In genomic region chr9:32615986-32616385, GRCm38 (mm10) we compare ENCODE assay signal across 10 mouse cellular contexts. TPM values are rescaled to one million over a fixed set of nuclear protein-coding genes. Genes with fewer than 3 reads are reported as not detected.
A peak's percentile ranks its signal among the peaks of the same experiment; 100 is the strongest.
DNase-seq lines count a peak whose midpoint lies in the region; ATAC-seq and TF ChIP-seq lines count a peak whose summit lies in the region.
"Had no signal": no experiment of that assay in that cellular context is flagged by ENCODE, and none has a peak within 500 bp of the region (broad histone marks: within the 10 kb centered on the region; RNA-seq: fewer than 3 reads in every experiment).

No protein-coding gene starts in this region.

- no peak for DNase-seq in heart, embryonic 10.5 days (ENCODE audit: low spot score)
- peak; percentile 49 for DNase-seq in CH12.LX (ENCODE audit: extremely low read depth)
- peak; percentile 66 for DNase-seq in lung, postnatal 10 days
- DNase-seq in spleen, adult 2 months (ENCODE audit: low read depth in 1 of 2, low spot score in 2 of 2): peak; percentile 63 to 88
- no peak for DNase-seq in adrenal gland, adult 8-10 months
- no peak for DNase-seq in left cerebral cortex, adult 2 months (ENCODE audit: extremely low spot score in 1 of 2, low spot score in 2 of 2)
- no peak for DNase-seq in cerebellum, adult 8-10 months
- DNase-seq: right cerebral cortex, postnatal 4 days had no signal

- H3K4me2 ChIP-seq in heart, embryonic 16.5 days (ENCODE audit: low read depth, low read length): no peak overlapping the region
- peak overlapping the region; percentile 22; the same call in 1 of the 2 replicates for H3K4me2 ChIP-seq in CH12.LX (ENCODE audit: insufficient read depth, low read depth, poor library complexity, severe bottlenecking)
- H3K4me2 ChIP-seq: hindbrain, embryonic 15.5 days had no signal

- ATAC-seq in heart, embryonic 16.5 days (replicated peaks; ENCODE audit: extremely low read depth, insufficient read depth, low FRiP score): peak; percentile 56

- no peak overlapping the region for H3K9ac ChIP-seq in heart, embryonic 16.5 days (ENCODE audit: low read length)
- peak overlapping the region; percentile 6; the same call in 1 of the 2 replicates for H3K9ac ChIP-seq in CH12.LX (ENCODE audit: insufficient read depth, low read depth)
- H3K9ac ChIP-seq: hindbrain, embryonic 15.5 days had no signal

- in situ Hi-C loops in CH12.LX (cut with MboI; ENCODE audit: low pct_ligation_motif_present, low pct_unique_long_range_greater_than_20kb, low sequenced_read_pairs): loop anchor here (5.0 to 10.0 kb wide), 2 partner anchors 36 to 79 kb away; no protein-coding TSS in a partner anchor

- H3K36me3 ChIP-seq in heart, embryonic 16.5 days (ENCODE audit: control insufficient read depth, insufficient read depth): no peaks in the 10 kb centered on the region
- no peaks in the 10 kb centered on the region for H3K36me3 ChIP-seq in heart, embryonic 10.5 days
- H3K36me3 ChIP-seq in CH12.LX (replicated peaks in 1 of 2; ENCODE audit: control insufficient read depth in 1 of 2, insufficient read depth in 1 of 2, low read length in 1 of 2): no peaks in the 10 kb centered on the region
- no peaks in the 10 kb centered on the region for H3K36me3 ChIP-seq in spleen, adult 2 months (ENCODE audit: control insufficient read depth, insufficient read depth, low read length)
- H3K36me3 ChIP-seq: hindbrain, embryonic 15.5 days had no signal

- intact Hi-C loops in left cerebral cortex, adult 2 months (cut with DNase I): no loop called here

- 24% methylated on average over 7 of the region's 7 CpGs for WGBS in heart, embryonic 16.5 days
- 12% methylated on average over 7 of the region's 7 CpGs for WGBS in heart, embryonic 10.5 days
- 6% methylated on average over 7 of the region's 7 CpGs for WGBS in spleen, adult 2 months

- no peak for TF ChIP-seq EP300 in CH12.LX (IDR thresholded peaks at IDR 0.05; ENCODE audit: low read length)

- H3K4me3 ChIP-seq in heart, embryonic 16.5 days (ENCODE audit: low read length): no peak overlapping the region
- H3K4me3 ChIP-seq in heart, embryonic 10.5 days: no peak overlapping the region
- H3K4me3 ChIP-seq in CH12.LX (replicated peaks in 1 of 3; ENCODE audit: low read depth in 2 of 3, low read length in 2 of 3, poor library complexity in 1 of 3): peak overlapping the region in 1 of 3 experiments; percentile 21
- no peak overlapping the region for H3K4me3 ChIP-seq in spleen, adult 2 months (ENCODE audit: extremely low read depth, insufficient read depth, insufficient read length)
- H3K4me3 ChIP-seq in left cerebral cortex, adult 2 months: no peak overlapping the region
- H3K4me3 ChIP-seq: hindbrain, embryonic 15.5 days had no signal

- no peaks in the 10 kb centered on the region for H3K9me3 ChIP-seq in heart, embryonic 16.5 days (replicated peaks; ENCODE audit: control insufficient read depth, low read length)
- H3K9me3 ChIP-seq in heart, embryonic 10.5 days: no peaks in the 10 kb centered on the region
- H3K9me3 ChIP-seq in CH12.LX (replicated peaks; ENCODE audit: low read length): no peaks in the 10 kb centered on the region
- H3K9me3 ChIP-seq: hindbrain, embryonic 15.5 days had no signal

- H3K27me3 ChIP-seq in heart, embryonic 16.5 days (ENCODE audit: control insufficient read depth, insufficient read depth, low read length): no peaks in the 10 kb centered on the region
- H3K27me3 ChIP-seq in heart, embryonic 10.5 days (ENCODE audit: insufficient read depth, poor library complexity, severe bottlenecking): peaks cover 13% of the 10 kb centered on the region; the same call in 1 of the 2 replicates
- no peaks in the 10 kb centered on the region for H3K27me3 ChIP-seq in CH12.LX (replicated peaks)
- H3K27me3 ChIP-seq in spleen, adult 2 months (ENCODE audit: control insufficient read depth, insufficient read depth, low read length): no peaks in the 10 kb centered on the region

- dilution Hi-C loops in CH12.LX (cut with MboI; ENCODE audit: extremely low pct_ligation_motif_present, extremely low pct_unique_long_range_greater_than_20kb, low sequenced_read_pairs): no loop called here

- peaks cover 8% of the 10 kb centered on the region; the same call in 1 of the 2 replicates for H3K4me1 ChIP-seq in heart, embryonic 16.5 days (ENCODE audit: control insufficient read depth, insufficient read depth, low read length)
- peaks cover 11% of the 10 kb centered on the region; the same call in 1 of the 2 replicates for H3K4me1 ChIP-seq in heart, embryonic 10.5 days
- peaks cover 35 to 69% of the 10 kb centered on the region in 2 experiments for H3K4me1 ChIP-seq in CH12.LX (ENCODE audit: control insufficient read depth in 1 of 2, insufficient read depth in 2 of 2)
- peaks cover 47% of the 10 kb centered on the region for H3K4me1 ChIP-seq in spleen, adult 2 months (ENCODE audit: control insufficient read depth, insufficient read depth, insufficient read length)
- H3K4me1 ChIP-seq: hindbrain, embryonic 15.5 days had no signal

- TF ChIP-seq POLR2A in CH12.LX (IDR thresholded peaks at IDR 0.05; ENCODE audit: low read depth, low read length): no peak
- TF ChIP-seq POLR2A in spleen, adult 2 months (IDR thresholded peaks at IDR 0.05; ENCODE audit: low read depth, low read length): no peak; the same call in 1 of the 2 replicates

- H3K79me2 ChIP-seq in CH12.LX (replicated peaks; ENCODE audit: control insufficient read depth, extremely low read depth, insufficient read depth, poor library complexity, severe bottlenecking): no peaks in the 10 kb centered on the region

- TF ChIP-seq RAD21 in CH12.LX (IDR thresholded peaks at IDR 0.05; ENCODE audit: low read depth, low read length): no peak

- TF ChIP-seq CTCF in CH12.LX (conservative IDR thresholded peaks at IDR 0.05 in 1 of 2, IDR thresholded peaks at IDR 0.05 in 1 of 2; ENCODE audit: low read depth in 2 of 2, low read length in 2 of 2): no peak
- TF ChIP-seq CTCF in spleen, adult 2 months (IDR thresholded peaks at IDR 0.05; ENCODE audit: extremely low read depth, insufficient read depth, insufficient read length, insufficient replicate concordance): no peak
- TF ChIP-seq CTCF in left cerebral cortex, adult 2 months (IDR thresholded peaks at IDR 0.05): no peak

- no peak overlapping the region for H3K27ac ChIP-seq in heart, embryonic 16.5 days (ENCODE audit: low read length)
- no peak overlapping the region for H3K27ac ChIP-seq in heart, embryonic 10.5 days
- no peak overlapping the region for H3K27ac ChIP-seq in CH12.LX (ENCODE audit: insufficient read depth, low read depth)
- peak overlapping the region; percentile 74 for H3K27ac ChIP-seq in spleen, adult 2 months (ENCODE audit: insufficient read depth, low read length)
- no peak overlapping the region for H3K27ac ChIP-seq in left cerebral cortex, adult 2 months
- H3K27ac ChIP-seq: hindbrain, embryonic 15.5 days had no signal

TF ChIP-seq in CH12.LX, 34 proteins besides CTCF, POLR2A, EP300 and RAD21:
- TF ChIP-seq E2F4 (IDR thresholded peaks at IDR 0.05; ENCODE audit: insufficient replicate concordance, low read depth, low read length): no peak
- TF ChIP-seq JUN (IDR thresholded peaks at IDR 0.05; ENCODE audit: insufficient read depth, low read depth, low read length): no peak
- no peak for TF ChIP-seq MEF2A (IDR thresholded peaks at IDR 0.05; ENCODE audit: borderline replicate concordance, low read depth, low read length)
- TF ChIP-seq ZNF384 (IDR thresholded peaks at IDR 0.05; ENCODE audit: low read depth, low read length): no peak
- TF ChIP-seq ZKSCAN1 (IDR thresholded peaks at IDR 0.05; ENCODE audit: borderline replicate concordance, low read depth, low read length): no peak
- TF ChIP-seq TCF12 (IDR thresholded peaks at IDR 0.05; ENCODE audit: low read depth, low read length): no peak
- TF ChIP-seq BHLHE40 (IDR thresholded peaks at IDR 0.05; ENCODE audit: low read depth, low read length): peak; percentile 94
- TF ChIP-seq POLR2AphosphoS2 (IDR thresholded peaks at IDR 0.05; ENCODE audit: low read depth, low read length): no peak
- no peak for TF ChIP-seq RCOR1 (conservative IDR thresholded peaks at IDR 0.05; ENCODE audit: low read depth, low read length)
- TF ChIP-seq JUND (conservative IDR thresholded peaks at IDR 0.05; ENCODE audit: low read depth, low read length): no peak
- TF ChIP-seq UBTF (IDR thresholded peaks at IDR 0.05; ENCODE audit: low read depth, low read length): no peak
- TF ChIP-seq PAX5 (IDR thresholded peaks at IDR 0.05; ENCODE audit: low read length): no peak
- no peak for TF ChIP-seq SIN3A (IDR thresholded peaks at IDR 0.05; ENCODE audit: low read length)
- TF ChIP-seq SMC3 (IDR thresholded peaks at IDR 0.05; ENCODE audit: low read depth, low read length): no peak
- TF ChIP-seq IRF4 (IDR thresholded peaks at IDR 0.05; ENCODE audit: low read depth, low read length): no peak
- 0 out of 2 replicates have a peak, but pooled peaks have one; percentile 7 for TF ChIP-seq MYC (IDR thresholded peaks at IDR 0.05; ENCODE audit: low read depth, low read length)
- no peak for TF ChIP-seq KAT2A (IDR thresholded peaks at IDR 0.05; ENCODE audit: insufficient replicate concordance, low read length)
TF ChIP-seq in CH12.LX: peak in this region for 2.

RNA-seq across cellular contexts. Expression of gene Ets1, which starts 20.0 kb away (rescaled TPM):
- 59.0 and 66.7 TPM in 2 replicates for polyA plus RNA-seq in heart, embryonic 16.5 days (2015; fragmentation: Nextera tagmentation; extraction: Ambion mirVana)
- 47.2 and 50.2 TPM in 2 replicates for polyA plus RNA-seq in heart, embryonic 10.5 days (2016; fragmentation: Nextera tagmentation; extraction: Ambion mirVana)
- total RNA-seq in CH12.LX (2012; rRNA removed): 9.5 and 10.0 TPM in 2 replicates
- 23.5 and 23.7 TPM in 2 replicates for total RNA-seq in CH12.LX (2014; rRNA removed)
- 17.8 and 19.8 TPM in 2 replicates for polyA plus RNA-seq in CH12.LX (2012; ENCODE audit: insufficient read length, low read depth)
- polyA plus RNA-seq in spleen, adult 2 months (2012; rRNA removed): 115 and 129 TPM in 2 replicates
- 10 to 100 TPM; 21.2 to 39.9 (median 34.8) TPM for total RNA-seq in adrenal gland, adult 8-10 months (2022)
- total RNA-seq in left cerebral cortex, adult 2 months (2021): 10 to 100 TPM in 1 of 2 experiments, 1 to 10 TPM in 1; 7.8 to 11.2 TPM

Comparison
In these comparisons a context has a peak if more than half of its experiments do, and no peak if none do; other contexts are left out.
1. DNase-seq: peak in CH12.LX (single experiment), lung, postnatal 10 days (single experiment) and spleen, adult 2 months (2 of 2); none in heart, embryonic 10.5 days (single experiment), adrenal gland, adult 8-10 months (single experiment), left cerebral cortex, adult 2 months (0 of 2) and cerebellum, adult 8-10 months (single experiment).